Mouse (Mus musculus): ENCODE measurements at regions not wholly inside any gene's neighbourhood (a gene's known extent, or its start where the extent isn't known, plus 50 kb on each side); places are given as distances from the start of the nearest gene placed in this dataset.

- no peak for TF ChIP-seq CTCF (IDR thresholded peaks at IDR 0.05; ENCODE audit: extremely low read depth, insufficient read length, insufficient replicate concordance, low read depth, low read length)
- TF ChIP-seq POLR2A (IDR thresholded peaks at IDR 0.05; ENCODE audit: low read depth, low read length): no peak
Measured at GRCm38 (mm10) chr7:67852859-67853258, 93.3 kb upstream of the Synm start.
